Mouse (Mus musculus) embryonic facial prominence, embryonic 10.5 days (tissue): ENCODE data around the gene Pir. TPM values are rescaled to one million over a fixed set of nuclear protein-coding genes. Genes with fewer than 3 reads are reported as not detected.

Experiments
- DNase-seq: peaks from one replicate; pipeline ENCODE4 v3.0.0-alpha.2; 2017; ENCODE audit warnings: low spot score
- H3K27ac ChIP-seq: fragments of 300-500 bp; sonication (generic); replicated peaks from 2 replicates; pipeline ENCODE4 v1.5.1; 2016; ENCODE audit warnings: mild to moderate bottlenecking
- H3K27me3 ChIP-seq: fragments of 300-500 bp; sonication (generic); replicated peaks from 2 replicates; pipeline ENCODE4 v1.6.1; 2016; ENCODE audit warnings: low read depth, mild to moderate bottlenecking; ENCODE audit not compliant: poor library complexity, severe bottlenecking
- H3K36me3 ChIP-seq: fragments of 300-500 bp; sonication (generic); replicated peaks from 2 replicates; pipeline ENCODE4 v1.6.1; 2016; ENCODE audit warnings: mild to moderate bottlenecking, moderate library complexity
- H3K4me1 ChIP-seq: fragments of 300-500 bp; sonication (generic); 2 replicates; pipeline ENCODE4 v1.6.1; 2016
- H3K4me3 ChIP-seq: fragments of 300-500 bp; sonication (generic); 2 replicates; pipeline ENCODE4 v1.5.1; 2016; ENCODE audit warnings: mild to moderate bottlenecking, moderate library complexity
- H3K9me3 ChIP-seq: fragments of 300-500 bp; sonication (generic); 2 replicates; pipeline ENCODE4 v1.6.1; 2016; ENCODE audit warnings: mild to moderate bottlenecking
- WGBS: fragments of 180-500 bp; shearing (Covaris S2); methylation state at CpG from one replicate; pipeline ENCODE4 v1.1.7; 2016; 5-methylcytosine and 5-hydroxymethylcytosine counted together
- polyA plus RNA-seq: library from polyadenylated mRNA; unstranded; fragments of >200 nt; fragmentation: Nextera tagmentation; extraction: Ambion mirVana; gene quantifications from 2 replicates; pipeline ENCODE4 v1.2.1, GENCODE M21; 2016

The Pir gene
- polyA plus RNA-seq, 1 experiment from 2014 or later: 8.0 TPM

- H3K36me3 ChIP-seq: no peaks in the 10 kb centered on the region
- H3K4me3 ChIP-seq: no peak overlapping the region
- H3K9me3 ChIP-seq: no peaks in the 10 kb centered on the region
- 86% methylated on average over 4 of the region's 4 CpGs for WGBS
- H3K4me1 ChIP-seq: no peaks in the 10 kb centered on the region
- H3K27ac ChIP-seq: no peak overlapping the region
- peaks cover 68% of the 10 kb centered on the region for H3K27me3 ChIP-seq
- no peak for DNase-seq
Measured at GRCm38 (mm10) chrX:164283808-164284207, 14.6 kb downstream of the Pir start.

- Histone ChIP-seq H3K36me3 (no peaks in the 10 kb centered on the region), H3K4me3 (no peak overlapping the region), H3K27me3 (peaks cover 70% of the 10 kb centered on the region), H3K4me1 (no peaks in the 10 kb centered on the region), H3K9me3 (no peaks in the 10 kb centered on the region), H3K27ac (no peak overlapping the region)
- WGBS: 66% methylated on average over 3 of the region's 3 CpGs
- no peak for DNase-seq
Measured at GRCm38 (mm10) chrX:164287077-164287476, 17.9 kb downstream of the Pir start.

GRCm38 (mm10) chrX:164291147-164291546 lies 22.0 kb downstream of the Pir start:
- DNase-seq: peak; percentile 20
- peaks cover 68% of the 10 kb centered on the region for H3K27me3 ChIP-seq
- WGBS: 42% methylated on average over 5 of the region's 5 CpGs
- H3K4me3 ChIP-seq: no peak overlapping the region
- H3K4me1 ChIP-seq: no peaks in the 10 kb centered on the region
- H3K36me3 ChIP-seq: no peaks in the 10 kb centered on the region
- H3K27ac ChIP-seq: no peak overlapping the region
- H3K9me3 ChIP-seq: no peaks in the 10 kb centered on the region

- peaks cover 44% of the 10 kb centered on the region for H3K27me3 ChIP-seq
- H3K27ac ChIP-seq: no peak overlapping the region
- WGBS: 78% methylated on average over 2 of the region's 2 CpGs
- H3K4me3 ChIP-seq: no peak overlapping the region
- no peaks in the 10 kb centered on the region for H3K4me1 ChIP-seq
- no peak for DNase-seq
- no peaks in the 10 kb centered on the region for H3K36me3 ChIP-seq
- H3K9me3 ChIP-seq: no peaks in the 10 kb centered on the region
Measured at GRCm38 (mm10) chrX:164306250-164306649, 37.1 kb downstream of the Pir start.

GRCm38 (mm10) chrX:164313876-164314275 lies 44.7 kb downstream of the Pir start:
- Histone ChIP-seq H3K4me1 (0 out of 2 replicates have a peak, but pooled peaks cover 3% of the 10 kb centered on the region), H3K27ac (no peak overlapping the region), H3K4me3 (no peak overlapping the region), H3K27me3 (peaks cover 73% of the 10 kb centered on the region), H3K9me3 (no peaks in the 10 kb centered on the region), H3K36me3 (no peaks in the 10 kb centered on the region)
- no peak for DNase-seq
- 60% methylated on average over 1 of the region's 1 CpGs for WGBS

- no peaks in the 10 kb centered on the region for H3K36me3 ChIP-seq
- H3K4me3 ChIP-seq: no peak overlapping the region
- 87% methylated on average over 4 of the region's 4 CpGs for WGBS
- H3K9me3 ChIP-seq: no peaks in the 10 kb centered on the region
- no peak for DNase-seq
- H3K4me1 ChIP-seq: 0 out of 2 replicates have a peak, but pooled peaks cover 3% of the 10 kb centered on the region
- H3K27me3 ChIP-seq: peaks cover 75% of the 10 kb centered on the region
- H3K27ac ChIP-seq: no peak overlapping the region
Measured at GRCm38 (mm10) chrX:164318554-164318953, 49.4 kb downstream of the Pir start.

GRCm38 (mm10) chrX:164320031-164320430 lies 50.9 kb downstream of the Pir start:
- peaks cover 69% of the 10 kb centered on the region for H3K27me3 ChIP-seq
- no peaks in the 10 kb centered on the region for H3K9me3 ChIP-seq
- no peaks in the 10 kb centered on the region for H3K36me3 ChIP-seq
- no peaks in the 10 kb centered on the region for H3K4me1 ChIP-seq
- 87% methylated on average over 3 of the region's 3 CpGs for WGBS
- H3K27ac ChIP-seq: no peak overlapping the region
- no peak for DNase-seq
- no peak overlapping the region for H3K4me3 ChIP-seq

GRCm38 (mm10) chrX:164322492-164322891 lies 53.3 kb downstream of the Pir start:
- DNase-seq: no peak
- H3K27ac ChIP-seq: no peak overlapping the region
- H3K36me3 ChIP-seq: no peaks in the 10 kb centered on the region
- H3K9me3 ChIP-seq: no peaks in the 10 kb centered on the region
- no peak overlapping the region for H3K4me3 ChIP-seq
- H3K27me3 ChIP-seq: peaks cover 60% of the 10 kb centered on the region
- H3K4me1 ChIP-seq: no peaks in the 10 kb centered on the region
- WGBS: 87% methylated on average over 5 of the region's 5 CpGs

GRCm38 (mm10) chrX:164323391-164323913 lies 54.3 kb downstream of the Pir start:
- 40% methylated on average over 4 of the region's 4 CpGs for WGBS
- H3K9me3 ChIP-seq: no peaks in the 10 kb centered on the region
- H3K36me3 ChIP-seq: no peaks in the 10 kb centered on the region
- peak; percentile 12 for DNase-seq
- H3K27ac ChIP-seq: no peak overlapping the region
- H3K4me1 ChIP-seq: no peaks in the 10 kb centered on the region
- no peak overlapping the region for H3K4me3 ChIP-seq
- peaks cover 59% of the 10 kb centered on the region for H3K27me3 ChIP-seq

GRCm38 (mm10) chrX:164330351-164330750 lies 61.2 kb downstream of the Pir start:
- H3K4me3 ChIP-seq: no peak overlapping the region
- peaks cover 28% of the 10 kb centered on the region for H3K27me3 ChIP-seq
- H3K4me1 ChIP-seq: no peaks in the 10 kb centered on the region
- H3K36me3 ChIP-seq: no peaks in the 10 kb centered on the region
- no peak overlapping the region for H3K27ac ChIP-seq
- WGBS: 86% methylated on average over 2 of the region's 2 CpGs
- DNase-seq: no peak
- H3K9me3 ChIP-seq: no peaks in the 10 kb centered on the region

GRCm38 (mm10) chrX:164330766-164331165 lies 61.6 kb downstream of the Pir start:
- no peaks in the 10 kb centered on the region for H3K36me3 ChIP-seq
- H3K27me3 ChIP-seq: peaks cover 28% of the 10 kb centered on the region
- H3K4me1 ChIP-seq: no peaks in the 10 kb centered on the region
- DNase-seq: no peak
- 71% methylated on average over 3 of the region's 3 CpGs for WGBS
- no peaks in the 10 kb centered on the region for H3K9me3 ChIP-seq
- H3K27ac ChIP-seq: no peak overlapping the region
- no peak overlapping the region for H3K4me3 ChIP-seq

- no peaks in the 10 kb centered on the region for H3K36me3 ChIP-seq
- no peak overlapping the region for H3K27ac ChIP-seq
- peaks cover 28% of the 10 kb centered on the region for H3K27me3 ChIP-seq
- no peaks in the 10 kb centered on the region for H3K4me1 ChIP-seq
- no peaks in the 10 kb centered on the region for H3K9me3 ChIP-seq
- no peak overlapping the region for H3K4me3 ChIP-seq
- DNase-seq: no peak
- 94% methylated on average over 4 of the region's 4 CpGs for WGBS
Measured at GRCm38 (mm10) chrX:164338591-164338990, 69.4 kb downstream of the Pir start.

GRCm38 (mm10) chrX:164345359-164345938 lies 76.3 kb downstream of the Pir start:
- 80% methylated on average over 4 of the region's 4 CpGs for WGBS
- peaks cover 30% of the 10 kb centered on the region for H3K27me3 ChIP-seq
- H3K9me3 ChIP-seq: no peaks in the 10 kb centered on the region
- H3K4me1 ChIP-seq: no peaks in the 10 kb centered on the region
- no peaks in the 10 kb centered on the region for H3K36me3 ChIP-seq
- H3K27ac ChIP-seq: no peak overlapping the region
- DNase-seq: no peak
- no peak overlapping the region for H3K4me3 ChIP-seq
